Mouse (Mus musculus) cerebellum, postnatal 36 days (tissue): ENCODE measurements at regions not wholly inside any gene's neighbourhood (a gene's known extent, or its start where the extent isn't known, plus 50 kb on each side); places are given as distances from the start of the nearest gene placed in this dataset.
A peak's percentile ranks its signal among the peaks of the same experiment; 100 is the strongest.

ENCODE experiments used
- DNase-seq, 2 experiments: peaks; one replicate each; pipeline ENCODE4 v3.0.0; 2021 to 2022; ENCODE audit warnings: mixed read lengths in 2 of 2

GRCm38 (mm10) chr15:71375775-71376174 lies 2458.6 kb upstream of the Gm6569 start:
- DNase-seq: peak; percentile 2 to 11
